Mouse (Mus musculus): ENCODE data around the gene Creb5. TPM values are rescaled to one million over a fixed set of nuclear protein-coding genes. Genes with fewer than 3 reads are reported as not detected.

Creb5 gene
- polyA plus RNA-seq, 1 experiment from 2014 or later: 2.8 TPM

DNA sequence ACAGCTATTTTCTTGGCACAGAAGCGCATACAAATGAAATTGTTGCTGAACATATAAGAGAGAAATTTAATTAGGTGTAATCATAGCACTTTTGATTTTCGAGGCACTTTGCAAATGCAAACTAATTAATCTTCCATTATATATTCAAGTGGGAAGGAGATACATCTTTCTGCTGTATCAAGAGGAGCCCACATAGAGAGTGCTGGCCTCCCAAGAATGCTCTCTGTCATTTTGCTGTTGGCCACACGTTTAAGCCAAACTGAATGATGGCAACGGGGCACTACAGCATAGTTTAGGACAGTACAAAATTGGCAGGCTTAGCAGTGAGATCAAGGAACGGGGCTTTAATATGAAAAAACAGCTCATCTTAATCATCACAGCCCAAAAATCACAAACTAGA is 356.4 kb downstream of the Creb5 start:
- Histone ChIP-seq H3K4me1 (ENCODE audit: control insufficient read depth, insufficient read depth, low read length) (peaks cover 10% of the 10 kb centered on the region; the same call in 1 of the 2 replicates), H3K9ac (replicated peaks; ENCODE audit: low read length) (no peak overlapping the region), H3K36me3 (ENCODE audit: control insufficient read depth, insufficient read depth, low read length) (no peaks in the 10 kb centered on the region), H3K4me3 (replicated peaks; ENCODE audit: low read depth, low read length) (no peak overlapping the region), H3K27ac (replicated peaks; ENCODE audit: low read depth, low read length) (no peak overlapping the region), H3K27me3 (ENCODE audit: control insufficient read depth, insufficient read depth, low read length) (no peaks in the 10 kb centered on the region), H3K4me2 (ENCODE audit: low read length) (no peak overlapping the region), H3K9me3 (ENCODE audit: control insufficient read depth, low read length) (no peaks in the 10 kb centered on the region)
- ATAC-seq (ENCODE audit: low FRiP score, low TSS enrichment): no peak
- 70% methylated on average over 5 of the region's 5 CpGs for WGBS
- DNase-seq: peak; percentile 33

DNA sequence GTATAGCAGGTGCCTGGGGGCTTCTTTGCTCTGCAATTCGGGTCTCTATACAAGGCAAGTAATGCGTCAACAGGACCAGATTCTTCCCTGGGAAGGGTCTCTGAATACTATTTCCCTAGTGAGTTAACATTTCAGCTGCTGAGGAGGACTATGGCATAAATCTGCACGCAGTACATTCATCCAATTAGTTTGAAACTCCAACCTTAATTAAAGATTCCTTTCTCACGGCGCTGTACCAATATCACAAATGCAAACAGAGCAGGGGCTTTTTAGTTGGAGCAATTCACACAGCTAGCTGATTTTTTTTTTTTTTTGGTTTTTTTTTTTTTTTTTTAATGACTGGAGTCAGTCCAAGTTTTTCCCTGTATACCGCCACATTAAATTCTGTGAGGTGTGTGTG is 357.0 kb downstream of the Creb5 start:
- no peak overlapping the region for H3K4me2 ChIP-seq (ENCODE audit: low read length)
- no peak overlapping the region for H3K4me3 ChIP-seq (replicated peaks; ENCODE audit: low read depth, low read length)
- DNase-seq (peak; percentile 37), ATAC-seq (ENCODE audit: low FRiP score, low TSS enrichment) (no peak)
- peaks cover 10% of the 10 kb centered on the region; the same call in 1 of the 2 replicates for H3K4me1 ChIP-seq (ENCODE audit: control insufficient read depth, insufficient read depth, low read length)
- no peak overlapping the region for H3K27ac ChIP-seq (replicated peaks; ENCODE audit: low read depth, low read length)
- 56% methylated on average over 6 of the region's 6 CpGs for WGBS
- H3K9me3 ChIP-seq (ENCODE audit: control insufficient read depth, low read length): no peaks in the 10 kb centered on the region
- H3K27me3 ChIP-seq (ENCODE audit: control insufficient read depth, insufficient read depth, low read length): no peaks in the 10 kb centered on the region
- H3K36me3 ChIP-seq (ENCODE audit: control insufficient read depth, insufficient read depth, low read length): no peaks in the 10 kb centered on the region
- no peak overlapping the region for H3K9ac ChIP-seq (replicated peaks; ENCODE audit: low read length)

DNA sequence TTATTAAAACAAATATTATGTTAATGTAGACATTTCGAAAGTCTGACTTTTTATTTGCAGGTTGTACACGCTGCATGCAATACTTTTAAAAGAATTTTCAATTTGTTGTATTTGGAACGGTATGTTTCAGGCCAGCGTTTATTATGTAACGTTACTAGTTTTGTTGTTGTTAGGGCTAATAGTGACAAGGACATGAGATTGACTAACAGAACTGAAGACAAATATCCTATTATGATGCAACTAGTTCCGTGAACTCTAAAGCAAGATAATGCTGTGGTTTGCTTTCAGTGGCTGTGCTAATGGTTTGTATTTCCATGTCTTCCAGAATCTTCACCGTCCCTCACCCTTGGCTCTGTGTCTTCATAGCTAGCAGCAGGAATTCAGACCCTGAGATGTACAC is 357.9 kb downstream of the Creb5 start:
- WGBS: 96% methylated on average over 7 of the region's 7 CpGs
- Histone ChIP-seq H3K9me3 (ENCODE audit: control insufficient read depth, low read length) (no peaks in the 10 kb centered on the region), H3K27ac (replicated peaks; ENCODE audit: low read depth, low read length) (no peak overlapping the region), H3K4me2 (ENCODE audit: low read length) (no peak overlapping the region), H3K36me3 (ENCODE audit: control insufficient read depth, insufficient read depth, low read length) (no peaks in the 10 kb centered on the region), H3K27me3 (ENCODE audit: control insufficient read depth, insufficient read depth, low read length) (no peaks in the 10 kb centered on the region), H3K4me3 (replicated peaks; ENCODE audit: low read depth, low read length) (no peak overlapping the region), H3K4me1 (ENCODE audit: control insufficient read depth, insufficient read depth, low read length) (peaks cover 10% of the 10 kb centered on the region; the same call in 1 of the 2 replicates), H3K9ac (replicated peaks; ENCODE audit: low read length) (no peak overlapping the region)
- ATAC-seq (ENCODE audit: low FRiP score, low TSS enrichment): no peak
- DNase-seq: no peak

DNA sequence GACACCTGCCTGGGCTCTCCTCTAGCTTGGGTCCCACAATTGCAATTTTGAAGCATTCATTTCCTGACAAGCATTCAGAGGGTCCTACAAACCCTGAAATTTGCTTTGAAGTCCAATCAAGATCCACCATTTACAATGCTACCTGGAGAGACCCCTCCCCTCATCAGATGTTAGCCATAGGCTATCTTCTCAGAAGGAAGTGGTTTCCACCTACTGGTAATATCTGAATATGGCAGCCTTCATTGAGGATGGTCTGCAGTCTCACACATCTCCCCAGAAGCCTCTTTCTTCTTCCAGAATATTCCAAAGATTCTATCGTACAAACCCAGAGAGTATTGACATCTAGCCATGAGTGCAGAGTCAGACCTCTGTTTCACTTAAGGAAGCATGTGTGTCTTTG is 362.7 kb downstream of the Creb5 start:
- no peaks in the 10 kb centered on the region for H3K9me3 ChIP-seq (ENCODE audit: control insufficient read depth, low read length)
- 79% methylated on average over 1 of the region's 1 CpGs for WGBS

DNA sequence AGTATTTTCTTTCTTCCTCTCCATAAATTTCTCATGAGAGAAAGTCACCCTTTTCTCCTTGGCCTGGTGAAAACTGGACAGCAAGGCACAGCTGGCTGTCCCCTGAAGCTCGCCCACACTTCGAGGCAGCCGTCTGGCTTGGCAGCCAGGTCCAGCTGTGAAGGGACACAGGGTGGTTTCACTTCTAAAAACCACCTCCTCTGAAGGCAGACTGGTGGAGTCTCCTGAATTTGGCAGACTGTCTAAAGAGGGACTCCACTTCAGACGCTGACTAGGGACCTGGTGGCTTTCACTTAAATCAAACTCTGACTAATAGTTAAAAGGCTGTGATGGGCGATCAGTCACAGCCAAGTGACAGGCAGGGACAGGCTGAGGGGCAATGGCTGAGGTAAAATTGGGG is 365.6 kb downstream of the Creb5 start:
- H3K9me3 ChIP-seq (ENCODE audit: control insufficient read depth, low read length): no peaks in the 10 kb centered on the region
- no peaks in the 10 kb centered on the region for H3K27me3 ChIP-seq (ENCODE audit: control insufficient read depth, insufficient read depth, low read length)
- H3K27ac ChIP-seq (replicated peaks; ENCODE audit: low read depth, low read length): no peak overlapping the region
- DNase-seq (no peak), ATAC-seq (ENCODE audit: low FRiP score, low TSS enrichment) (no peak)
- no peak overlapping the region for H3K9ac ChIP-seq (replicated peaks; ENCODE audit: low read length)
- H3K4me1 ChIP-seq (ENCODE audit: control insufficient read depth, insufficient read depth, low read length): peaks cover 5% of the 10 kb centered on the region; the same call in 1 of the 2 replicates
- no peaks in the 10 kb centered on the region for H3K36me3 ChIP-seq (ENCODE audit: control insufficient read depth, insufficient read depth, low read length)
- H3K4me3 ChIP-seq (replicated peaks; ENCODE audit: low read depth, low read length): no peak overlapping the region
- WGBS: 87% methylated on average over 5 of the region's 5 CpGs
- no peak overlapping the region for H3K4me2 ChIP-seq (ENCODE audit: low read length)

More for the DNA sequence above, 362.7 kb downstream of the Creb5 start:
- DNase-seq: peak; percentile 45
- Histone ChIP-seq H3K4me2 (ENCODE audit: low read length) (no peak overlapping the region), H3K27me3 (ENCODE audit: control insufficient read depth, insufficient read depth, low read length) (no peaks in the 10 kb centered on the region), H3K27ac (replicated peaks; ENCODE audit: low read depth, low read length) (no peak overlapping the region), H3K9ac (replicated peaks; ENCODE audit: low read length) (no peak overlapping the region), H3K4me1 (ENCODE audit: control insufficient read depth, insufficient read depth, low read length) (peaks cover 5% of the 10 kb centered on the region; the same call in 1 of the 2 replicates), H3K4me3 (replicated peaks; ENCODE audit: low read depth, low read length) (no peak overlapping the region), H3K36me3 (ENCODE audit: control insufficient read depth, insufficient read depth, low read length) (no peaks in the 10 kb centered on the region)
- ATAC-seq (ENCODE audit: low FRiP score, low TSS enrichment): no peak

DNA sequence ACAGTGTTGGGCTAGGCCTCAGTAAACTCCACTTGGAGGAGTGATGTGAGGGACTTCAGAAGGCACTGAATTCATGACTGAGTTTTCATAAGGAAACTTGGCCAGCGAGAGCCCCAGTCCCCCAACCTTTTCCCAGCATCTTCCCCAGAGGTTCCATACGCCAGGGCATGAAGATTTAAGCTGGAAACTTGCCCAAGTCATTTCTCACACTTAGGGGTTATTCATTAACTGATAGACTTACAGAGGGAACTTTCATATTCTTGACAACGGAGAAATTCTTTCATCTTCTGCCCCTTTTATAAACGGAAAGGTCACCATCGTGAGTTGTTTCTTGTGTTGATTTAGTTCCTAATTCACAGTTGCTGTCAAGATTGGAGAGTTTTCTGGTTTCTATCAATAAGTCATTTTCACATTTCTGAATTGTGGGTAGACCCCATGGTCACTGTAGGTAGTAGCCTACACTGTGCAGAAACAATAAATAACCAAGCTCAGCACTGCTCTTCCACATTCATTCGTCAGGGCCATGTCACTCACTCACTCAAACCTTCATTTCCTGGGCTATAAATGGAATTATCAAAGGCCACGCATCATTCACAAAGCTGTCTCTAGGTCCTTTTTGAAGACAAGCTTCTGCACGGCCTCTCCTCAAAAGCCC is 366.8 kb downstream of the Creb5 start:
- DNase-seq (no peak), ATAC-seq (ENCODE audit: low FRiP score, low TSS enrichment) (no peak)
- no peaks in the 10 kb centered on the region for H3K36me3 ChIP-seq (ENCODE audit: control insufficient read depth, insufficient read depth, low read length)
- H3K4me2 ChIP-seq (ENCODE audit: low read length): no peak overlapping the region
- H3K27ac ChIP-seq (replicated peaks; ENCODE audit: low read depth, low read length): no peak overlapping the region
- H3K9me3 ChIP-seq (ENCODE audit: control insufficient read depth, low read length): no peaks in the 10 kb centered on the region
- no peak overlapping the region for H3K4me3 ChIP-seq (replicated peaks; ENCODE audit: low read depth, low read length)
- WGBS: 85% methylated on average over 8 of the region's 8 CpGs
- H3K27me3 ChIP-seq (ENCODE audit: control insufficient read depth, insufficient read depth, low read length): no peaks in the 10 kb centered on the region
- no peak overlapping the region for H3K9ac ChIP-seq (replicated peaks; ENCODE audit: low read length)
- H3K4me1 ChIP-seq (ENCODE audit: control insufficient read depth, insufficient read depth, low read length): peaks cover 5% of the 10 kb centered on the region; the same call in 1 of the 2 replicates

DNA sequence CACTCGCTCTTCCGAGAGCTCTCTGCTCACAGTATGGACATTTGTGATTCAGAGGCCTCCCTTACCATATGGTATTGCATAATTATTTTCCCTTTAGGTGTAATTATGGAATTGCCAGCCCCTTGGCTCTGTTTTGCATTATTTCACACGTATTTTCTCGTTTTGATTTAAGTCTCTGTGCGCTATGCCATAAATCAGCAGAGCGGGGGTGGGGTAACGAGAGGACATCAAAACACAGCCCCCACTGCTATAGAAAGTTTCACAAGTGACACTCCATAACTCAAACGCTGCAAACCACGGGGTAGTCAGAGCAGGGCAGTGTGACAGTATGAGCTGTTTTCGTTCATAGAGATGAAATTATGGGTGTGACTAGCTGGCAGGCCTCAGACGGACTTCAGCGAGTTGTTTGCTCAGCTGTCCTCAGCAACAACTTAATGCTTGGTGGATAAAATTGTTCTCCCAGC is 367.3 kb downstream of the Creb5 start:
- ATAC-seq (ENCODE audit: low FRiP score, low TSS enrichment): no peak
- Histone ChIP-seq H3K4me2 (ENCODE audit: low read length) (no peak overlapping the region), H3K4me3 (replicated peaks; ENCODE audit: low read depth, low read length) (no peak overlapping the region), H3K9me3 (ENCODE audit: control insufficient read depth, low read length) (no peaks in the 10 kb centered on the region), H3K27ac (replicated peaks; ENCODE audit: low read depth, low read length) (no peak overlapping the region), H3K27me3 (ENCODE audit: control insufficient read depth, insufficient read depth, low read length) (no peaks in the 10 kb centered on the region), H3K36me3 (ENCODE audit: control insufficient read depth, insufficient read depth, low read length) (no peaks in the 10 kb centered on the region), H3K9ac (replicated peaks; ENCODE audit: low read length) (no peak overlapping the region), H3K4me1 (ENCODE audit: control insufficient read depth, insufficient read depth, low read length) (peaks cover 5% of the 10 kb centered on the region; the same call in 1 of the 2 replicates)
- DNase-seq: no peak
- WGBS: 70% methylated on average over 12 of the region's 12 CpGs

DNA sequence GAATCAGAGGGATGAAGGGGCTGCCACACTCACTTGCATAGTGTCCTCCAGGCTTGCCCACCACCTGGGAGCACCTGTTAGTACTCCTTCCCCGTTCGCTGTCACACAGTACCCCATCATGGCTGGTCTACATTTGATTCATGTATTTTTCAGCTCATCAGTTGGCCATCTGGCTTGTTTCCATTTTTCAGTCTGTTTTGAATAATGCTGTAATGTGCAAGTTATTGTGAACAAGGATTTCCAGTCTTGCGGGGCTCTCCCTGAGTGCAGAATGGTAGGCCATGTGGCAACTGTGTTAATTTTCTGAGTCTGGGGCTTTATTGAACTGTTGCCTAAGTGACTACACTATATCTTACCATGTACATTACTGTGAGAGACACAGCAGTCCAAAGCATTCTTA is 369.4 kb downstream of the Creb5 start:
- Histone ChIP-seq H3K4me1 (ENCODE audit: control insufficient read depth, insufficient read depth, low read length) (peaks cover 5% of the 10 kb centered on the region; the same call in 1 of the 2 replicates), H3K27ac (replicated peaks; ENCODE audit: low read depth, low read length) (no peak overlapping the region), H3K4me2 (ENCODE audit: low read length) (no peak overlapping the region), H3K36me3 (ENCODE audit: control insufficient read depth, insufficient read depth, low read length) (no peaks in the 10 kb centered on the region), H3K9ac (replicated peaks; ENCODE audit: low read length) (no peak overlapping the region), H3K4me3 (replicated peaks; ENCODE audit: low read depth, low read length) (no peak overlapping the region), H3K9me3 (ENCODE audit: control insufficient read depth, low read length) (no peaks in the 10 kb centered on the region), H3K27me3 (ENCODE audit: control insufficient read depth, insufficient read depth, low read length) (no peaks in the 10 kb centered on the region)
- WGBS: 85% methylated on average over 3 of the region's 3 CpGs
- no peak for ATAC-seq (ENCODE audit: low FRiP score, low TSS enrichment)
- DNase-seq: no peak

DNA sequence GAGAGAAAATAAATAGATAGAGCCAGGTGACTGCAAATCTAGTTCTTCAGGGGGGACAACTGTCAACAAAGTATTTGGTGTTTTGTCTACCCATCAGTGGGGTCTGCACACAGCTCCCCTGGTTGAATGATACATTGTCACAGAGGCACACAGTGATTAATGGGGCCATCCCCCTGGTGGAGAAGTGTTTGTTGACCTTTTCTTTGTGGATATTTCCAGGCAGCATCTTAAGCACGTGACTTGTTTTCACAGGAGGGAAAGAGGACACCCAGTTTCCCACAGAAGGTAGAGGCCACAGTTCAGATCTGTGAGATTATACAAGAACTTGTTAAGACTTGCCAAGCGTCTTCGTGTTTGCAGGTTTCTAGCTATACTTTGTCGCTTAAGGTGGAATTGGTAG is 370.4 kb downstream of the Creb5 start:
- 76% methylated on average over 4 of the region's 4 CpGs for WGBS
- no peak overlapping the region for H3K9ac ChIP-seq (replicated peaks; ENCODE audit: low read length)

More for the DNA sequence above, 370.4 kb downstream of the Creb5 start:
- no peaks in the 10 kb centered on the region for H3K36me3 ChIP-seq (ENCODE audit: control insufficient read depth, insufficient read depth, low read length)
- DNase-seq: no peak
- H3K4me2 ChIP-seq (ENCODE audit: low read length): no peak overlapping the region
- peaks cover 5% of the 10 kb centered on the region; the same call in 1 of the 2 replicates for H3K4me1 ChIP-seq (ENCODE audit: control insufficient read depth, insufficient read depth, low read length)
- no peaks in the 10 kb centered on the region for H3K27me3 ChIP-seq (ENCODE audit: control insufficient read depth, insufficient read depth, low read length)
- H3K4me3 ChIP-seq (replicated peaks; ENCODE audit: low read depth, low read length): no peak overlapping the region
- H3K9me3 ChIP-seq (ENCODE audit: control insufficient read depth, low read length): no peaks in the 10 kb centered on the region
- H3K27ac ChIP-seq (replicated peaks; ENCODE audit: low read depth, low read length): no peak overlapping the region
- no peak for ATAC-seq (ENCODE audit: low FRiP score, low TSS enrichment)
